Mouse (Mus musculus) monocyte, adult 5-6 weeks (primary cell): Measurements from ENCODE around the gene Sephs2. TPM values are rescaled to one million over a fixed set of nuclear protein-coding genes. Genes with fewer than 3 reads are reported as not detected.
A peak's percentile ranks its signal among the peaks of the same experiment; 100 is the strongest.

Experiments used
- ATAC-seq: fragments of 153-309, 156-312 bp; replicated peaks from 2 replicates; pipeline ENCODE4 v1.8.0; 2017; ENCODE audit warnings: mild to moderate bottlenecking; ENCODE audit not compliant: low TSS enrichment, insufficient number of reproducible peaks, severe bottlenecking, poor library complexity, low FRiP score
- total RNA-seq: library from RNA; stranded (forward); fragments of 200-1000, 200-491, 200-594 nt; gene quantifications from 3 replicates; pipeline ENCODE4 v1.2.3, GENCODE M21; 2017

Sephs2 gene
- 139 to 200 TPM (median 191 TPM) in 3 replicates for total RNA-seq

DNA sequence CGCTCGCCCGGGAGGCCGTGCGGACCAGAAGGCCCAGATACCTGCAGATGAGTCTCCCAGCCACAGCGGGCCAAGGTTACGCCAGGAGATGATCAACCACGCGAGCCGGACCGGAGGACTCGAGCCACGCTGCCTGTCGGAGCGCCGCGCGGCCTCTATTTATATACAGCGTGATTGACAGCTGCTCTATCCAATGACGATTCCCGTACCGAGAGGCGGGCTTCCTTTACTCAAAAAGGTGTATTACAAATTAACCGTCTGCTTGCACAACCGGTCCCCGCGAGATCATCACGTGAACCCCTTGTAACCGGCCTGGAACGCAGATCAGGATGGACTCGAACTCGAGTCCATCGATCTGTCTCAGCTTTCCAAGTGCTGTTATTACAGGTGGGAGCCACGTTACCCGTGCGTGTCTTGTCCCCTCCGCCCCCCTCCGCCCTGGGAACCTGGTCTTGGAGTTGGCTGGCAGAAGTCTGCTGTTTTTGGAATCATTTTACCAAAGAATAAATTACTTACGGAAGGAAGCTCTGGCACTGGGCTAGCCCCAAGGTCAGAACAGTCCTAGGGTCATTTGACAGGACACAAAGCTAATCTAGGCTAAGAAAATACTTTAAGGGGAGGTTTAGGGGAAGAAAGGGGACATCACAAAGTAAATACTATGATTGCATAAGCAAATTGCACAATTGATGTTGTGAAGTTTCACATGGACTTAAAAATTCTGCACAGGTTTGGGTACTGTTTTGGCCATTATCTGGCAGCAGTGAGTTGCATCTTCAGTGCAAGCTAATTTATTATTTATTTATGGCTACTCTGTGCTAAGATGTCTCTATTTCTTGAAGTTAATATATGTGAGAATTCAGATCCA is at the start of gene Sephs2:
Sephs2 (minus strand) TSS at position 131 of the 865 bp plus-strand sequence.
- ATAC-seq: peak; percentile 86

DNA sequence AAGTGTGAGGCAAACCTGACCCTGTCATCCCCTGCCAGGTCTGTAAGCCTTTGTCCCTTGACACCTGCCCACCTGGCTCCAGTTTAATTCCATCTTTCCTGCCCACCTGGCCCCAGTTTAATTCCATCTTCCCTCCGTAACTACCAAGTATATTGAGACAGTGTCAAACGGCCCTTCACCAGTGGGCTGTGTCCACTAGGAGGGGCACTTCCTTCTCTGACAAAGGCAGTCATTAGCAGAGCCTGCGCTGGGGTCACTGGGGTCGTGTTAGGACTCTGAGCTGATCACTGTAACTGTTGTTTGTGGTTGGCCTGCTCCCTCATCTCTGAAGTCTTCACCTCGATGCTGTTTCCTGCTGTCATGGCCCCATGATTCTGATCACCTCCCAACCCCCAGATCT is 48.2 kb upstream of the Sephs2 start:
- ATAC-seq: no peak

DNA sequence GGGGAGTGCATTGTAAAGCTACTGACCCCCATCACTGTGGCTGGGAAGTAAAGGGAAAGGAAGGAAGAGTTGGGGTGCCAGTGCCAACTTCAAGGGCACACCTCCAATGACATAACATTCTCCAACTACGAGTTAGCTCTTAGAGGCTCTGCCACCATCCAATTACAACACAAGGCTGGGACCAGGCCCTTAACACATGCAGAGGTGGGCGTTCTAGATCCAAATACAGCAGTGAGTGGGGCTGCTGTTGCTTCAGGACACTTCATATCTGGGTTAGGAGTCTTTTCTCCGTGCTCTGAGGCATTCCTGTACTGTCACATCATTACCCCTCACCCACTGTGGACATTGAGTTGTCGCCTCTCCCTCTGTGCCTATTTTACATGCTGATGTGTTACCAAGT is 47.3 kb upstream of the Sephs2 start:
- no peak for ATAC-seq

DNA sequence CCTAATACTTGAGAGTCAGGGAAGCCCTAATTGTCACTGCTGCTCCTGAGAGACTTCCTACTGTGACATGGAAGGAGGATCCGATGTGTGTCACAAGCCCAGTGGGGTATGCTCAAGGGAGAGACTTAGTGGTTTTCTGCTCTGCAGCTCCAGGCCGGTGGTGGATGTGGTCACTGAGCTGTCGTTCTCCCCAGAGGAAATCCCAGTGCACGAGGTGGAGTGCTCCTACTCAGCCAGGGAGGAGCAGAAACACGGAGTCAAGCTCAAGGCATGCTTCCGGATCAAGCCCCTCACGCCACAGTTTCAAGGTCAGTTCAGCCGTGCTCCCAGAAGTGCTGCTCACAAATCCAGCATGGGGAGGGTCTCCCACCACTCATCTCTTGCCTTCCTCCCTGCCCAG is 40.1 kb upstream of the Sephs2 start:
- no peak for ATAC-seq

DNA sequence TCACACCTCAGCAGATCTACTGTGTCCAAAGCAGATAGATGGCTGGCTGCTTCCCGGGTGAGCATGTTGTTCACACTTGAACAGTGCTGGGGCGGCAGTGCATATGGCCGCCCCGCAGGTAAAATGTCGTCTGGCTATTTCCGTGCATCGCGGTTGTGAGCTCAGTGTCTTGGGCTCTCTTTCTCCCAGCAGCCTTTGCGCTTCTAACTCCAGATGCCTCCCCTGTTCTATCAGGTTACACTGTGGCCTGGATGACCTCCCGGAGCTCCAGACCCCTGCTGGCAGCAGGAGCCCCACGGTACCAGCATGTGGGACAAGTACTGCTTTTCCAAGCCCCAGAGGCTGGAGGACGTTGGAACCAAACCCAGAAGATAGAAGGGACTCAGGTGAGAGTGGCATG is 36.1 kb upstream of the Sephs2 start:
- ATAC-seq: no peak

DNA sequence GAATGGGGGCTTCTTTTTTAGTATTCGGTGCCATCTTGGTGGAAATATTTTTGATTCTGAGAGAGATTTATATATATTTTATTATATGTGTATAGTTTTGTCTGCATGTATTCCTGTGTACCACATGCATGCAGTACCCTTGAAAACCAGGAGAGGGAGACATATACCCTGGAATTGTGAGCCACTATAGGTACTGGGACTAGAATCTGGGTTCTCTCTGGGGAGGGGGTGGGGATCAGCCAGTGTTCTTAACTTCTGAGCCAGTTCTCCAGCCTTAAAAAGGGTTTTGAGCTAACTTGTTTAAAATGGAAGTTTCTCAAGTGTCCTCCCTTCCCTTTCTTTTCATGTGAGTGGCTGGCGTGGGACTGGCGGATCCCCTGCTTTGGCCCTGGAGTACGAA is 35.0 kb upstream of the Sephs2 start:
- ATAC-seq: peak; percentile 59; the same call in 1 of the 2 replicates

DNA sequence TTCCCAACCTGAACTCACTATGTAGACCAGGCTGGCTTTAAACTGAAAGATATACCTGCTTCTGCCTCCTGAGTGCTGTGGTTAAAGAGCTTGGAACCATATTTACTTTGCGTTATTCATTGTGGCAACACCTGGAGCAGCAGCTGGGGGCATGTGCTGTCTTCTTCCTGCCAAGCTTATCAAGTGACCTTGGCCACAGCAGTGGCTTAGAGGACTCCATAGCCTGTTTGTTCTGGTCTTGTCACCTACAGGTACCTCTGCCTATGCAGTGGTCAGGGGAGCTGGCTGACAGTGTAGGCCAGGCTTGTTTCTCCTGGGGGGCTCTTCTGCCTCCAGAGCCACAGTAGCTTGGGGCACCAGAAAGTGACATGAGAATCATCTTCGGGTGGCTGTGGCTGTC is 34.6 kb upstream of the Sephs2 start:
- no peak for ATAC-seq

DNA sequence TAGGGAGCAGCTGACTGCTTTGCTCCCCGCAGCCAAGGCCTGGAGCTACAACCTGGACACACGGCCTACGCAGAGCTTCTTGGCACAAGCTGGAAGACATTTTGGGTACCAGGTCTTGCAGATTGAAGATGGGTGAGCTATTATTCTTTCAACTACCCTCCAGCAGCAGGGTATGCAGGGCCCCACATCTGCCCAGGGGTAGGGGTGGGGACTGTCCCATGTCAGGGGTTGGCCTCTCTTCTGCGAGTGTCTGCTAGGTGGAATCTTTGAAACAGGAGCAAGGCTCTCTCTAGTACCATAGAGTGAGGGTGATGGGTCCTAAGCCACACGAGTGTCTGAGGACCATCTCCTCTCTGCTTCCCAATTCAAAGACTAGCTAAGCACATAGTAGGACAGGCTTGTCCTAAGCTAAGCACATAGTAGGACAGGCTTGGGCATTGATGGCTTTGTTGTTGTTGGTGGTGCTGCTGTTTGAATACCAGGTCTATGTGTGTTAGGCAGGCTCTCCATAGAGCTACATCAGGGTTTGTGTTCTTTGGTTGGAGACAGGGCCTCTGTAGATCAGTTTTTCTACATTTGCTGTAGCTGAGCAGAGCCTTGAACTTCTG is 23.8 kb upstream of the Sephs2 start:
- no peak for ATAC-seq

DNA sequence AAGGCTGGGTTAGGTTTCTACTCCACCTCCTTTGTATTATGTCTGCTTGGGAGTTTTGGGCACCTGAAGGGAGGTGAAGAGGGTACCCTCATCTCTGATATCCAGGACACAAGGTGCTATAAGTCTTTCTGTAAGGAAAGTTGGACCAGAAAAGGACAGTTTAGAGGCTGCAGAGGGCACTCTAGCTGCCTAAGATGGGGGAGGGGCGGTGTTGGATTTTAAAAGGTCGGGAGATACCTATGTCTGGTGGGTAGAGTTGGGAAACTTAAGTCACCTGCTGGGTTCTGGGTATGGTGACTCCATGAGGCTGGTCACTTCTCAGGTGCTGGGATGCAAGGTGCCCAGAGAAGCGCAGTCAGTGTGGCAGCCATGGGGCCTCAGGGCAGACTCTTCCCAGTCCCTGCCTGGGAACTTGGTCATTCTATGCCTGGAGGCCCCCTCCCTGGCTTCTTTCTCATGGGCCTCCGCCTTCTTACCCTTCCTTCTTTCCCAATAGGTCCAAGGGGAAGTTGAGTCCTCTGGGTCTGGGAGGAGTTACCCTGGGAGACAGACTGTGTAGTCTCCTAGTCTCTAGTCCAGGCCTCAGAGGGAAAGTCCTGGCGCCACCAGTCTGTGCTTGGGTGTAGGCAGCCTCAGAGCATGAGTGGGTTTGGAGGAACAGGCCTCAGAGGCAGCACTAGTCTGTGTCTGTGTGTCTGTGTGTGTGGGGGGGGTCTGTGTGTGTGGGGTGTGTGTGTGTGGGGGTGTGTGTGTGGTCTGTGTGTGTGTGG is 23.1 kb upstream of the Sephs2 start:
- ATAC-seq: peak; percentile 49

DNA sequence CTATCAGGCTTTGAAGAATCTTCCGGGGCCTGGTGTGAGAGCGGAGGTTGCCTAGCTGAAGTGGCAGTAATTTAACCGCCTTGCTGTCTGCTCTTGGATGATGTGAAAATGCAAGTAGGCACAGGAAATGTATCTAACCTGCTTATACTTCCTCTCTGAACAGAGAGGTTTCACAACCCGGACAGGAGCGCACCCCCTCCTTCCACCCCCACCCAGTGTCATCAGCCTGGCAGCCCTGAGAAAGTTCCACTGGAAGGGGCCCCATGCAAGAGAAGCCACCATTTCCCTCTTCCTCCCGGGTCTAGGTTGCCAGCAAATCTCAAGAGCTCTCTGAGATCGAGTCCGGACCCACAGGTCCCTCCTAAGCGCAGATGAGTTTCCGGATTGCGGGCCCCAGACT is 22.2 kb upstream of the Sephs2 start, which contains the start of gene Itgal:
Itgal (plus strand) TSS at position 163 of the 400 bp plus-strand sequence.
- ATAC-seq: peak; percentile 85

DNA sequence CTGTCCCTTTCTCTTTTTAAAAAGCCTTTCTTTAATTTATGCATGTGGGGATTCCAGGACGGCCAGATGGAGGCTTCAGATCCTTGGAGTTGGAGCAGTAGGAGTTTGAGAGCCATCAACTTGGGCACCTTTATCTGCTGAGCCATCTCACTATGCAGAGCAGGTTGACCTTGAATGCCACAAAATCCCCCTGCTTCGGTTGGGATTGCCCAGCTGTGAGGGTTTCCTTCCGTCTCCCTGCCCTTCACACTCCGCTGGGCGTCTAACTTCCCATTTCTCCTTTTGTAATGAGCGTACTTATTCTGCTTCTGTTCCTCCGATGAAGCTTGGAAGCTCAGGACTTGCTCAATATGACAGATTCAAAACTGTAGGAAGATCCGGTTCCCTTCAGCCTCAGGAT is 16.3 kb upstream of the Sephs2 start:
- ATAC-seq: peak; percentile 61

DNA sequence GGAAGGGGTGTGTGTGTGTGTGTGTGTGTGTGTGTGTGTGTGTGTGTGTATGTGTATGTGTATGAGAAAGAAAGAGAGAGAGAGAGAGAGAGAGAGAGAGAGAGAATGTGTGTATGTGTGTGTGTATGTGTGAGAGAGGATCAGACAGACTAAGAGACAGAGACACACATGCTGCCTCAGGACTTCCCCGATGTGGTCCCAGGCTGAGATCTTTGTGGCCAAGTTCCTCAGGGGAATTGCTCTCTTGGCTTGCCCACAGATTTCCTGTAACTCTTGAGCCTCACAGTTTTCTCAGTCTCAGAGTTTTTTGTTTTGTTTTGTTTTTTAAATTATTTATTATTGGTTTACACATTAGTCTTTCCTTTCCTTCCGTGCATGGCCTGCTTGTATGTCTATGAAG is 15.5 kb upstream of the Sephs2 start:
- no peak for ATAC-seq

DNA sequence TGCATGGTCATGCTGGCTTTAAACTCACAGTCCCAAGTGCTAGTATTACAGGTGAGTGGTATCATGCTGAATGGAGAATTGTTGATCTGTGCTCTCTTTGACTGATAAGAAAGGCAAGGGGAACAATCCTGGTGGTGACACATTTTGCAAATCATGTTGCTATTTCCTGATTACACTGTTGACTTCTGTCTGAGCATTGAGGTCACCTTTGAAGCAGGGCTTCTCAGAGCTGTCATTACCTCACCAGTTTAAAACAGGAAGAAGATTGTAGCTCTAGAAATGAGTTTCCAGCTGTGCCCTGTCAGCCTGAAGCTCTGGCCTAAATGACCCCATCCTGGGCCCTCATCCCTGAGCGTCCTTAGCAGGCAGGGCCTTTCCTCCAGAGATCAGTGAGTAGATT is 14.1 kb upstream of the Sephs2 start:
- ATAC-seq: peak; percentile 84

DNA sequence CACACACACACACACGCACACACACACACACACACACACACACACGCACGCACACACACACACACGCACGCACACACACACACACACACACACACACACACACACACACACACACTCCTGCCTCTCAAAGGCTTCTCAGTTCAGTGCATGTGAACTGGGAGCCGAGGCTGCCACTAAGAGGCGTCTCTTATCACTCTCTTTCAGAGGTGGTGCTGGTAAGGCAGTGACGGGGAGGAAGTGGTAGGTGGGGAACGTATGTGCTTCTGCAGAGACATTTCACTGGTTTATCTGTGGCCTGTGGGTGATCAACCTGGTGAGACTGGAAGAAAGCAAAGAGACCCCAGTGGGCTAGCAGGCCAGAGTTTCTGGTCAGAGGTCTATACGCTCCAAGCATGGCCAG is 11.3 kb upstream of the Sephs2 start:
- ATAC-seq: peak; percentile 60

DNA sequence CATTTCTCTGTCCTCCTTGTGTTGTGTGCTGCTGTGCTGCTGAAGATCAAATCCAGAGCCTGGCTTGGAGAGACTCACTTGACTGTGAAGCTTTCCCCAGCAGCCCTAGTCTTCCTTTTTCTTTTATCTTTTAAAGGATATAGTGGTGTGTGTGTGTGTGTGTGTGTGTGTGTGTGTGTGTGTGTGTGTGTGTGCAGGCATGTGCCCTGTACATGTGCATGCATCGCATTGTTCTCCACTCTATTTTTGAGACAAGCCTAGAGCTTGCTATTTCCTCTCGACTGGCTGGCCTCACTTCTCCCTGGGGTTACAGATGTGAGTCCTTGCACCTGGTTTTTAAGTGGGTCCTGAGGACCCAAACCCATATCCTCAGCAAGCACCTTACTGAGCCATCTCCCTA is 8.3 kb upstream of the Sephs2 start:
- no peak for ATAC-seq

DNA sequence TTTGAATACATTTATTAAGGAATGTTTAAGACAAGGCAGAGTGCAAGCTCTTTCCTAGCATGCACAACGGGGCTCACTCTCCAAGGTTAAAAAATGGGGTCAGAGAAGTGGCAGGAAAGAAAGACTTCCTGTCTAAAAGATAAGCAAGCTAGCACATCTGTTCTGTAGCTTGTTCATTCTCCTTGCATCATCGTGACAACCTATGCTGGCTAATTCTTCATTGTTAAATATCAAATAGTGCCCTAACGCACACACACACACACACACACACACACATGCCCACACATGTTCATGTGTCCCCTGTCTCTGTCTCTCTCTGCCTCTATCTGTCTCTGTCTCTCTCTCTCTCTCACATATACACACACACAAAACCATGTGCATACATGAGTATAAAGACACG is 7.3 kb upstream of the Sephs2 start:
- ATAC-seq: no peak

DNA sequence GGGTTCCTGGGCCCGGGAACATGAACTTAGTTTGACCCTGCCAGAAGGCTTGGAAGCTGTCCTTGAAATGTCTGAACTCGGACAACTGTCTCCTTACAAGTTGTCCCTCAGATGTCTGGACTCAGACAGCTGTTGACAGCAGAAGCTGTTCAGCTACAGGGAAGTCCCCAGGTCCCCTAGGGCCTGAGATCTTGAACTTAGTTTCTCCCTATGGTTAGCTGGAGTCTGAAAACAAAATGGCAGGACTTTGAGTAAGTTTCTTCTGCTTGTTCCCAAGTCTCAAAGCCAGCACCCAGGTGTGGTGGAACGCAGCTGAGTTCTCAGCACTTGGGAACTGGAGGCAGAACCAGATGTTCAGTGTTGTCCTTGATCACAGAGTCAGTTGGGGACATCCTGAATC is 6.2 kb upstream of the Sephs2 start:
- ATAC-seq: no peak

DNA sequence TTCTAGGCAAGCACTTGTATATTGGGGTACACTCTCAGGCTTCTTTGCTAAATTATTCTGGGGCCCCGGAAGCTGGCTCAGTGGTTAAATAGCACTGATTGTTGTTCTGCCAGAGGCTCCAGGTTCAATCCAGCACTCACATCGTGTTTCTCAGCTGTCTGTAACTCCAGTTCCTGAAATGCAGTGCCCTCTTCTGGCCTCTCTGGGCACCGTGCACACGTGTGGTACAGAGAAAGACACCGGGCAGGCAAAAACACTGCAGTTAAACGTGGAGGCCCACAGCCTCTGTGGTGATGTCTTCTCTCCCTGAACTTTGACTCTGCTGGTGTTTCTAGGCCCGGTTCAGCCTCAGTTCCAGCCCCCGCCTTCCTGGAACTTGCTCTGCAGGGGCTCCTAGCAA is 4.5 kb upstream of the Sephs2 start:
- ATAC-seq: peak; percentile 51; the same call in 1 of the 2 replicates

DNA sequence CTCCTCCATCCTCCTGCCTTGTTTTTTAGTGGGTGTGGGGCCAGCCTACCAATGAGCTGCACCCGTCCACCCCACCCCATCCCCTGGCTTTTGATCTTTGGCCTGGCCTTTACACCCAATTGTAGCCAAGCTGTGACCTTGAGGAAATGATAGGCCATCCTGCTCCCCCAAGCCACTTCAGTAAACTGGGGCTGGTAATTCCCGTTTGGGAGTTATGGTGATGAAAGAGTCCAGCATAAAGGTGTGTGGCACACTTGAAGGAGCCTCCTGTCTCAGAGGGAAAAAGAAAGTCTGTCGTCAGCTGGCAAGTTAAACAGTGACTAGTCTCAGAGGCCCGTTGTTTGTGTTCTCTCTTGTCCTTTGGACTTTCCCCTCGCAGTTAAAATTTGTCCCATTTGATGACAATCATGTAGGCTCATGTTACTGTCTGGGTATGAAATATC is 2.7 kb upstream of the Sephs2 start:
- ATAC-seq: no peak
